Mouse (Mus musculus) spleen, adult 2 months (tissue): ENCODE results near the gene Mmp11. TPM values are rescaled to one million over a fixed set of nuclear protein-coding genes. Genes with fewer than 3 reads are reported as not detected.
"Not testable (repeated sequence)": the region's sequence is repeated elsewhere in the genome, so short reads cannot be mapped to it uniquely, and the experiment has no call there.

Source experiments
- DNase-seq, 2 experiments: peaks; one replicate each; pipeline versions ENCODE4 v3.0.0 to v3.0.0-alpha.2; 2012 to 2021; ENCODE audit warnings: low spot score in 2 of 2, low read depth in 1 of 2
- H3K27ac ChIP-seq: fragments of 200-500 bp; 2 replicates; pipeline ENCODE4 v1.5.1; 2012; ENCODE audit warnings: low read length, inconsistent platforms; ENCODE audit not compliant: insufficient read depth
- H3K27me3 ChIP-seq: fragments of 200-500 bp; 2 replicates; pipeline ENCODE4 v1.6.1; 2012; ENCODE audit warnings: mild to moderate bottlenecking, moderate library complexity, low read length, inconsistent platforms; ENCODE audit not compliant: control insufficient read depth, insufficient read depth
- H3K36me3 ChIP-seq: fragments of 200-500 bp; 2 replicates; pipeline ENCODE4 v1.6.1; 2012; ENCODE audit warnings: mild to moderate bottlenecking, low read length, inconsistent platforms; ENCODE audit not compliant: control insufficient read depth, insufficient read depth
- H3K4me1 ChIP-seq: fragments of 200-500 bp; 2 replicates; pipeline ENCODE4 v1.6.1; 2011; ENCODE audit warnings: inconsistent platforms; ENCODE audit not compliant: control insufficient read depth, insufficient read depth, insufficient read length
- H3K4me3 ChIP-seq: fragments of 200-500 bp; 2 replicates; pipeline ENCODE4 v1.5.1; 2011; ENCODE audit warnings: mild to moderate bottlenecking, inconsistent platforms; ENCODE audit not compliant: insufficient read depth, insufficient read length; ENCODE audit errors: extremely low read depth
- CTCF ChIP-seq: fragments of 200-500 bp; IDR thresholded peaks from 2 replicates; pipeline ENCODE4 v1.5.1; 2011; ENCODE audit warnings: mild to moderate bottlenecking, inconsistent platforms; ENCODE audit not compliant: insufficient read depth, insufficient read length, insufficient replicate concordance; ENCODE audit errors: extremely low read depth
- POLR2A ChIP-seq: fragments of 200-500 bp; IDR thresholded peaks from 2 replicates; pipeline ENCODE4 v1.6.1; 2011; ENCODE audit warnings: low read depth, low read length, inconsistent platforms
- WGBS: fragments of 180-500 bp; shearing (Covaris S2); methylation state at CpG from one replicate; pipeline ENCODE4 v1.1.7; 2018; 5-methylcytosine and 5-hydroxymethylcytosine counted together
- polyA plus RNA-seq: library from polyadenylated mRNA; depleted of rRNA; stranded (reverse); fragments of >200 nt; gene quantifications from 2 replicates; pipeline ENCODE4 v1.2.3, GENCODE M21; 2012

The Mmp11 gene
- polyA plus RNA-seq, 1 experiment = 7.9 TPM

GRCm38 (mm10) chr10:75897373-75897772, 38.9 kb downstream of the Mmp11 start:
- peaks cover 22% of the 10 kb centered on the region for H3K36me3 ChIP-seq
- H3K4me1 ChIP-seq = peaks cover 13% of the 10 kb centered on the region
- H3K27ac ChIP-seq = no peak overlapping the region
- H3K4me3 ChIP-seq = no peak overlapping the region
- TF ChIP-seq POLR2A (no peak), CTCF (peak; percentile 55; the same call in 1 of the 2 replicates)
- no peaks in the 10 kb centered on the region for H3K27me3 ChIP-seq
- peak in 1 of 2 experiments; percentile 53 for DNase-seq
- 55% methylated on average over 6 of the region's 6 CpGs for WGBS

GRCm38 (mm10) chr10:75896208-75896607, 40.1 kb downstream of the Mmp11 start:
- Histone ChIP-seq H3K27ac (no peak overlapping the region), H3K4me3 (no peak overlapping the region), H3K36me3 (peaks cover 16% of the 10 kb centered on the region), H3K27me3 (no peaks in the 10 kb centered on the region), H3K4me1 (peaks cover 13% of the 10 kb centered on the region)
- no peak for TF ChIP-seq CTCF
- no peak for TF ChIP-seq POLR2A
- WGBS = 87% methylated on average over 1 of the region's 1 CpGs
- no peak for DNase-seq

GRCm38 (mm10) chr10:75895730-75896129, 40.6 kb downstream of the Mmp11 start:
- H3K4me1 ChIP-seq = peaks cover 13% of the 10 kb centered on the region
- WGBS = 87% methylated on average over 5 of the region's 5 CpGs
- no peak for TF ChIP-seq POLR2A
- no peak for TF ChIP-seq CTCF

GRCm38 (mm10) chr10:75894601-75895000, 41.7 kb downstream of the Mmp11 start:
- Histone ChIP-seq H3K27ac (no peak overlapping the region), H3K4me1 (peaks cover 13% of the 10 kb centered on the region), H3K36me3 (peaks cover 13% of the 10 kb centered on the region), H3K4me3 (no peak overlapping the region), H3K27me3 (no peaks in the 10 kb centered on the region)
- no peak for DNase-seq
- TF ChIP-seq POLR2A (no peak), CTCF (no peak)
- WGBS = 62% methylated on average over 6 of the region's 6 CpGs

More at GRCm38 (mm10) chr10:75895730-75896129, 40.6 kb downstream of the Mmp11 start:
- Histone ChIP-seq H3K36me3 (peaks cover 16% of the 10 kb centered on the region), H3K27ac (no peak overlapping the region), H3K27me3 (no peaks in the 10 kb centered on the region), H3K4me3 (no peak overlapping the region)
- no peak for DNase-seq

GRCm38 (mm10) chr10:75893089-75893750, 43.1 kb downstream of the Mmp11 start, which contains the start of gene Derl3:
Derl3 (plus strand) TSS chr10:75893413.
- Histone ChIP-seq H3K27me3 (no peaks in the 10 kb centered on the region), H3K27ac (no peak within 1 kb of the TSS), H3K4me3 (peak within 1 kb of the TSS; percentile 49), H3K36me3 (peaks cover 13% of the 10 kb centered on the region), H3K4me1 (peaks cover 13% of the 10 kb centered on the region)
- DNase-seq = peak; percentile 97 to 98
- TF ChIP-seq CTCF = no peak
- no peak for TF ChIP-seq POLR2A
- WGBS = 3% methylated on average over 51 of the region's 51 CpGs

- DNase-seq = no peak
- 64% methylated on average over 8 of the region's 8 CpGs for WGBS
- Histone ChIP-seq H3K4me3 (no peak overlapping the region), H3K36me3 (no peaks in the 10 kb centered on the region), H3K27ac (no peak overlapping the region), H3K27me3 (no peaks in the 10 kb centered on the region), H3K4me1 (peaks cover 10% of the 10 kb centered on the region)
- TF ChIP-seq CTCF = no peak
- no peak for TF ChIP-seq POLR2A
Observed at GRCm38 (mm10) chr10:75889406-75890153, 46.7 kb downstream of the Mmp11 start.

- WGBS = 70% methylated on average over 5 of the region's 5 CpGs
- not testable (repeated sequence) for H3K36me3 ChIP-seq, H3K4me3 ChIP-seq, H3K4me1 ChIP-seq, H3K27me3 ChIP-seq, H3K27ac ChIP-seq, DNase-seq
Observed at GRCm38 (mm10) chr10:75887504-75887903, 48.8 kb downstream of the Mmp11 start.
